Mouse (Mus musculus) embryo, embryonic 11 days (tissue): Measurements from ENCODE around the gene Magi1.
A peak's percentile ranks its signal among the peaks of the same experiment; 100 is the strongest.

Experiments
- DNase-seq: peaks from one replicate; pipeline ENCODE4 v3.0.0-alpha.2; 2015

The Magi1 gene

GRCm38 (mm10) chr6:94200910-94201309 lies 82.8 kb downstream of the Magi1 start:
- no peak for DNase-seq

GRCm38 (mm10) chr6:94199696-94200095 lies 84.0 kb downstream of the Magi1 start:
- DNase-seq = no peak

- no peak for DNase-seq
Measured at GRCm38 (mm10) chr6:94197831-94198230, 85.9 kb downstream of the Magi1 start.

- no peak for DNase-seq
Measured at GRCm38 (mm10) chr6:94195303-94195911, 88.3 kb downstream of the Magi1 start.

GRCm38 (mm10) chr6:94190830-94191229 lies 92.9 kb downstream of the Magi1 start:
- no peak for DNase-seq

- no peak for DNase-seq
Measured at GRCm38 (mm10) chr6:94189379-94189778, 94.3 kb downstream of the Magi1 start.

- no peak for DNase-seq
Measured at GRCm38 (mm10) chr6:94186628-94187319, 96.9 kb downstream of the Magi1 start.

GRCm38 (mm10) chr6:94184268-94184667 lies 99.4 kb downstream of the Magi1 start:
- DNase-seq = no peak

- no peak for DNase-seq
Measured at GRCm38 (mm10) chr6:94183354-94183851, 100.3 kb downstream of the Magi1 start.

- no peak for DNase-seq
Measured at GRCm38 (mm10) chr6:94181673-94182255, 102.0 kb downstream of the Magi1 start.

- DNase-seq = no peak
Measured at GRCm38 (mm10) chr6:94180331-94181150, 103.2 kb downstream of the Magi1 start.

GRCm38 (mm10) chr6:94177559-94177958 lies 106.2 kb downstream of the Magi1 start:
- peak; percentile 46 for DNase-seq

GRCm38 (mm10) chr6:94176705-94177104 lies 107.0 kb downstream of the Magi1 start:
- no peak for DNase-seq

- no peak for DNase-seq
Measured at GRCm38 (mm10) chr6:94171250-94171649, 112.5 kb downstream of the Magi1 start.

GRCm38 (mm10) chr6:94169581-94170194 lies 114.0 kb downstream of the Magi1 start:
- DNase-seq = no peak

GRCm38 (mm10) chr6:94165951-94166350 lies 117.8 kb downstream of the Magi1 start:
- DNase-seq = no peak

- DNase-seq = no peak
Measured at GRCm38 (mm10) chr6:94164753-94165536, 118.8 kb downstream of the Magi1 start.

GRCm38 (mm10) chr6:94163325-94163995 lies 120.3 kb downstream of the Magi1 start:
- DNase-seq = no peak

- DNase-seq = peak; percentile 55
Measured at GRCm38 (mm10) chr6:94162918-94163317, 120.8 kb downstream of the Magi1 start.

GRCm38 (mm10) chr6:94159256-94159655 lies 124.5 kb downstream of the Magi1 start:
- no peak for DNase-seq

- DNase-seq = no peak
Measured at GRCm38 (mm10) chr6:94158119-94158848, 125.4 kb downstream of the Magi1 start.
